Comparison of ENCODE assay signal across 9 mouse cellular contexts in genomic region chr13:49581541-49582530, GRCm38 (mm10). TPM values are rescaled to one million over a fixed set of nuclear protein-coding genes. Genes with fewer than 3 reads are reported as not detected.
DNase-seq lines count a peak whose midpoint lies in the region; ATAC-seq and TF ChIP-seq lines count a peak whose summit lies in the region.
"Had no signal": no experiment of that assay in that cellular context is flagged by ENCODE, and none has a peak within 500 bp of the region (broad histone marks: within the 10 kb centered on the region; RNA-seq: fewer than 3 reads in every experiment).

TSS of gene Omd (plus strand) at chr13:49582462.

- H3K4me2 ChIP-seq in midbrain, embryonic 11.5 days = no peak within 1 kb of the TSS
- no peak within 1 kb of the TSS for H3K4me2 ChIP-seq in midbrain, embryonic 16.5 days (ENCODE audit: low read length)
- 0 out of 2 replicates have a peak within 1 kb of the TSS, but pooled peaks have one; percentile 2 for H3K4me2 ChIP-seq in kidney, postnatal 0 days (ENCODE audit: low read length)

- H3K27me3 ChIP-seq in midbrain, embryonic 11.5 days (ENCODE audit: control insufficient read depth, insufficient read depth, low read length) = no peaks in the 10 kb centered on the region
- H3K27me3 ChIP-seq in midbrain, embryonic 16.5 days (ENCODE audit: control insufficient read depth, insufficient read depth, low read depth, low read length) = no peaks in the 10 kb centered on the region
- H3K27me3 ChIP-seq in kidney, postnatal 0 days (ENCODE audit: insufficient read depth, low read length) = no peaks in the 10 kb centered on the region

- no peaks in the 10 kb centered on the region for H3K9me3 ChIP-seq in midbrain, embryonic 11.5 days (ENCODE audit: control insufficient read depth, low read length)
- no peaks in the 10 kb centered on the region for H3K9me3 ChIP-seq in midbrain, embryonic 16.5 days (replicated peaks; ENCODE audit: control insufficient read depth, low read length, poor library complexity, severe bottlenecking)
- no peaks in the 10 kb centered on the region for H3K9me3 ChIP-seq in kidney, postnatal 0 days (replicated peaks; ENCODE audit: low read length)

- no peak within 1 kb of the TSS for H3K4me3 ChIP-seq in midbrain, embryonic 11.5 days (ENCODE audit: low read depth, low read length)
- H3K4me3 ChIP-seq in midbrain, embryonic 16.5 days (ENCODE audit: low read depth, low read length) = no peak within 1 kb of the TSS
- no peak within 1 kb of the TSS for H3K4me3 ChIP-seq in embryonic fibroblast, embryonic 13.5 days (ENCODE audit: insufficient read depth, low read length)
- no peak within 1 kb of the TSS for H3K4me3 ChIP-seq in kidney, postnatal 0 days (replicated peaks; ENCODE audit: low read depth, low read length)

- no peaks in the 10 kb centered on the region for H3K4me1 ChIP-seq in midbrain, embryonic 11.5 days (ENCODE audit: control insufficient read depth, insufficient read depth, low read length)
- no peaks in the 10 kb centered on the region for H3K4me1 ChIP-seq in midbrain, embryonic 16.5 days (ENCODE audit: control insufficient read depth, insufficient read depth, low read length)
- peaks cover 4% of the 10 kb centered on the region for H3K4me1 ChIP-seq in embryonic fibroblast, embryonic 13.5 days (ENCODE audit: control insufficient read depth, insufficient read depth, low read length)
- no peaks in the 10 kb centered on the region for H3K4me1 ChIP-seq in kidney, postnatal 0 days (replicated peaks; ENCODE audit: insufficient read depth, low read length)

- TF ChIP-seq POLR2A in embryonic fibroblast, embryonic 13.5 days (IDR thresholded peaks at IDR 0.05; ENCODE audit: low read depth, low read length) = no peak

- 77% methylated on average over 8 of the region's 8 CpGs for WGBS in midbrain, embryonic 11.5 days
- 85% methylated on average over 8 of the region's 8 CpGs for WGBS in midbrain, embryonic 16.5 days
- WGBS in kidney, postnatal 0 days = 58% methylated on average over 8 of the region's 8 CpGs

- H3K27ac ChIP-seq in midbrain, embryonic 11.5 days (ENCODE audit: low read depth, low read length) = no peak within 1 kb of the TSS
- H3K27ac ChIP-seq in midbrain, embryonic 16.5 days (ENCODE audit: low read length) = no peak within 1 kb of the TSS
- peak within 1 kb of the TSS; percentile 100 for H3K27ac ChIP-seq in embryonic fibroblast, embryonic 13.5 days (ENCODE audit: insufficient read depth, low read length)
- H3K27ac ChIP-seq in kidney, postnatal 0 days = peak within 1 kb of the TSS; percentile 84

- ATAC-seq in midbrain, embryonic 11.5 days (ENCODE audit: low FRiP score) = no peak
- ATAC-seq in midbrain, embryonic 16.5 days = no peak
- ATAC-seq in kidney, postnatal 0 days (replicated peaks; ENCODE audit: low FRiP score, low read depth) = no peak
- no peak for ATAC-seq in cerebellum, adult (ENCODE audit: insufficient number of reproducible peaks, low FRiP score, low TSS enrichment)
- ATAC-seq in granulocyte monocyte progenitor cell, adult 5-6 weeks (replicated peaks; ENCODE audit: poor library complexity, severe bottlenecking) = no peak

- no peak within 1 kb of the TSS for H3K9ac ChIP-seq in midbrain, embryonic 11.5 days (ENCODE audit: low read length)
- no peak within 1 kb of the TSS for H3K9ac ChIP-seq in midbrain, embryonic 16.5 days (ENCODE audit: low read depth, low read length)
- no peak within 1 kb of the TSS for H3K9ac ChIP-seq in kidney, postnatal 0 days (ENCODE audit: low read depth, low read length)

- DNase-seq in midbrain, embryonic 11.5 days (ENCODE audit: low spot score, missing footprints) = peak; percentile 64
- peak; percentile 88 for DNase-seq in kidney, postnatal 0 days (ENCODE audit: low spot score)
- DNase-seq in layer of hippocampus, adult 11-12 months (ENCODE audit: low spot score) = no peak

- H3K36me3 ChIP-seq in midbrain, embryonic 11.5 days (ENCODE audit: control insufficient read depth, insufficient read depth, low read length) = no peaks in the 10 kb centered on the region
- H3K36me3 ChIP-seq in midbrain, embryonic 16.5 days (ENCODE audit: control insufficient read depth, insufficient read depth, low read length) = no peaks in the 10 kb centered on the region
- no peaks in the 10 kb centered on the region for H3K36me3 ChIP-seq in kidney, postnatal 0 days (ENCODE audit: insufficient read depth, low read length)

- TF ChIP-seq CTCF in embryonic fibroblast, embryonic 13.5 days (IDR thresholded peaks at IDR 0.05; ENCODE audit: borderline replicate concordance, insufficient read depth, low read length) = no peak
- TF ChIP-seq CTCF in kidney, postnatal 0 days (IDR thresholded peaks at IDR 0.05; ENCODE audit: low read depth) = no peak

RNA-seq across cellular contexts. Expression of gene Omd, which starts in this region (rescaled TPM):
- 0.32 and 0.38 TPM in 2 replicates for polyA plus RNA-seq in midbrain, embryonic 11.5 days (2014; fragmentation: Nextera tagmentation; extraction: Ambion mirVana)
- polyA plus RNA-seq in midbrain, embryonic 16.5 days (2015; fragmentation: Nextera tagmentation; extraction: Ambion mirVana) = 0.72 and 0.91 TPM in 2 replicates
- polyA plus RNA-seq in embryonic fibroblast, embryonic 13.5 days (2011; ENCODE audit: insufficient read length, low read depth, missing spikeins) = 1.8 and 8.3 TPM in 2 replicates
- 0.62 and 1.6 TPM in 2 replicates for polyA plus RNA-seq in kidney, postnatal 0 days (2015; fragmentation: Nextera tagmentation; extraction: Ambion mirVana)
- not detected in 2 replicates for total RNA-seq in granulocyte monocyte progenitor cell, adult 5-6 weeks (2014; fragmentation: Nextera tagmentation)
- total RNA-seq in granulocyte monocyte progenitor cell, adult 5-6 weeks (2017) = not detected in 2 replicates
- total RNA-seq: common myeloid progenitor, adult 5-6 weeks; megakaryocyte, adult 5-6 weeks had no signal

Comparison
In these comparisons a context has a peak if more than half of its experiments do, and no peak if none do; other contexts are left out.
1. Peak in DNase-seq in midbrain, embryonic 11.5 days; RNA of the gene not detected or under 1 TPM.
2. H3K27ac ChIP-seq: peak in embryonic fibroblast, embryonic 13.5 days (single experiment) and kidney, postnatal 0 days (single experiment); none in midbrain, embryonic 11.5 days (single experiment) and midbrain, embryonic 16.5 days (single experiment).